Mouse (Mus musculus) heart, adult 9 months (tissue): ENCODE data around the gene Sprr2k.
"Not testable (repeated sequence)": the region's sequence is repeated elsewhere in the genome, so short reads cannot be mapped to it uniquely, and the experiment has no call there.

Experiments
- DNase-seq, 2 experiments: peaks; one replicate each; pipeline ENCODE4 v3.0.0; 2022; ENCODE audit warnings: low spot score in 2 of 2

Sprr2k gene

GRCm38 (mm10) chr3:92432282-92432681 is at the start of gene Sprr2k:
TSS of gene Sprr2k (plus strand) at chr3:92432582.
- no peak for DNase-seq

- no peak for DNase-seq
Observed at GRCm38 (mm10) chr3:92385385-92385784, 47.0 kb upstream of the Sprr2k start, which contains the start of gene Sprr2h. TSS of gene Sprr2h (plus strand) at chr3:92385685.

- no peak for DNase-seq
Observed at GRCm38 (mm10) chr3:92394301-92394700, 38.1 kb upstream of the Sprr2k start.

- no peak for DNase-seq
Observed at GRCm38 (mm10) chr3:92407691-92408090, 24.7 kb upstream of the Sprr2k start, which contains the start of gene Sprr2i. TSS of gene Sprr2i (plus strand) at chr3:92407991.

- DNase-seq: no peak
Observed at GRCm38 (mm10) chr3:92417782-92418181, 14.6 kb upstream of the Sprr2k start, which contains the start of gene Sprr2j-ps. TSS of gene Sprr2j-ps (plus strand) at chr3:92418082.

- no peak for DNase-seq
Observed at GRCm38 (mm10) chr3:92429323-92429722, 3.1 kb upstream of the Sprr2k start, which contains the start of gene Gm9774. TSS of gene Gm9774 (minus strand) at chr3:92429423.

GRCm38 (mm10) chr3:92438689-92439088 is 6.3 kb downstream of the Sprr2k start, which contains the start of gene Sprr1b:
TSS of gene Sprr1b (minus strand) at chr3:92438789.
- DNase-seq: no peak

GRCm38 (mm10) chr3:92440177-92440576 is 7.8 kb downstream of the Sprr2k start:
- DNase-seq: no peak

GRCm38 (mm10) chr3:92455151-92455550 is 22.8 kb downstream of the Sprr2k start:
- DNase-seq: no peak

GRCm38 (mm10) chr3:92458620-92459019 is 26.2 kb downstream of the Sprr2k start, which contains the start of gene Sprr3:
TSS of gene Sprr3 (minus strand) at chr3:92458720.
- no peak for DNase-seq

GRCm38 (mm10) chr3:92466576-92466975 is 34.2 kb downstream of the Sprr2k start:
- DNase-seq: no peak

GRCm38 (mm10) chr3:92467424-92467823 is 35.0 kb downstream of the Sprr2k start:
- DNase-seq: no peak

GRCm38 (mm10) chr3:92470111-92470510 is 37.7 kb downstream of the Sprr2k start:
- no peak for DNase-seq

- not testable (repeated sequence) for DNase-seq
Observed at GRCm38 (mm10) chr3:92481249-92481648, 48.9 kb downstream of the Sprr2k start.
